Mouse (Mus musculus): ENCODE results near the gene Pigr. TPM values are rescaled to one million over a fixed set of nuclear protein-coding genes. Genes with fewer than 3 reads are reported as not detected.

Pigr gene
- total RNA-seq, 2 experiments from 2014 or later = not detected

- DNase-seq = peak; percentile 12
Observed at GRCm38 (mm10) chr1:130877889-130878614, 51.6 kb downstream of the Pigr start.

DNA sequence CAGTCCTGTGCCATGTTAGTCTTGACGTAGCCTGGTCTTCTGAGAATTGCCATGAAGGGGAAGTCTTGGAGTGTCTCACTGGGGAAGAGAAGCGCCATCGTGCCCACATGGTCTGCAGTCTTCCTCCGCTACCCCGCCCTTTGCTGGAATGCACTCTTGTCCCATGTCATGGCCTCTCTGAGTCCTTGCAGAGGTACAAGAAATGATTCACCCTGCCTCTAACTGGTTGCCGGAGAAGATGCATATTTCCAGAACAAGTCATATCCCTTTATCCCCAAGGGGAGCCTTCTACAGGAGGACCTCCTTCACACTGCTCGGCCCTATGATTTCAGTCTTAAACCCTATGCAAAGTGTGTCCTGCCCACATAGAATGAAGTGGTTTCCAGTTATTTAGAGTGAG, 53.4 kb downstream of the Pigr start:
- no peak for DNase-seq

DNA sequence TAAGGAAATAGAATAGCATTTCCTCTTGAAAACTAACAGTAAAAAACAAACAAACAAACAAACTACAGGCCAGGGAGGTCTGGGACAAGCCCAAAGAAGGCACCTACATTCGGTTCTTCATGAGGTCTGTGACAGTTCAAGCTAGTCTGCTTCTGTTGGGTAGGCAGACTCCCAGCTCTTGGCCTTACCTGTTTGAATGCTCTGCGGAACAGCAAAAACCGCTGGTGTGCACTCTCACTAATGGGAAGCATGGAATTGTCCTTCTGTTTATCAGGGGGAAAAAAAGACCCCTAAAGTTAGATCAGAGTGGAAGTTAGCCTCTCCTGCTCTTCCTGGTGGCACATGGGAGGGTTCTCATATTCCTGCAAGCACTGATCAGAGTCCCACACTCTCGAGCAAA, 56.7 kb downstream of the Pigr start:
- DNase-seq = no peak

GRCm38 (mm10) chr1:130887354-130887753, 60.9 kb downstream of the Pigr start, which contains the start of gene Il24:
TSS of gene Il24 (minus strand) at chr1:130887454.
- no peak for DNase-seq

- no peak for DNase-seq
Observed at GRCm38 (mm10) chr1:130892446-130892845, 66.0 kb downstream of the Pigr start.

DNA sequence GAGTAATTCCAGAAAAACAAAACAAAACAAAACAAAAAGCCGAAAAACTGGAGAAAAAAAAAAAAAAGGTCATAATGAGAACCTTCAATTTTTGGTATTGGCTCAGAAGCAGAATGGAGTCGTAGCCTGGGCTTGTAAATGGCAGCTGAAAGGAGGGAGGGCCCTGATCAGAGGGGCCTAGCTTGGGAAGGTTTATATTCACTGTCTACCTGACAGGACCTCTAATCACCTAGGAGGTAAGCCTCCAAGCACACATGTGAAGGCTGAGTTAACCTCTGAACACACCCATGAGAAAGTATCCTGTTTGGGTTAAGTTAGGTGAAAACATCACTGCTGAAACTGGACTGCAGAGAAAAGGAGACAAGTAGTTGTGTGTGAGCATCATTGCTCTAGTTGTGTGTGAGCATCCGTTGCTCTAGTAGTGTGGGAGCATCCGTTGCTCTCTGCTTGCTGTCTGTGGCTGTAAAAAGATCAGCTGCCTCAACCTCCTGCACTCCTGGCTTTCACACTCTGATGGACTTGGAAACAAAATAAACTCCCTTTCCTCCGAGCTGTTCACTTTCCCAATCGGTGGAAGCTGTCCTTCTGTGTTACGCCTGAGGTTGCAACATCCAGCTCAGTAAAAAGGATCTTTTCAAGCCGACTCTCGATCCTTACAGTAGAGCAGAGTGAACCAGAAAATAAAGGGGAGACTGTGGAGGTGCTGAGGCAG, 67.0 kb downstream of the Pigr start:
- no peak for DNase-seq

DNA sequence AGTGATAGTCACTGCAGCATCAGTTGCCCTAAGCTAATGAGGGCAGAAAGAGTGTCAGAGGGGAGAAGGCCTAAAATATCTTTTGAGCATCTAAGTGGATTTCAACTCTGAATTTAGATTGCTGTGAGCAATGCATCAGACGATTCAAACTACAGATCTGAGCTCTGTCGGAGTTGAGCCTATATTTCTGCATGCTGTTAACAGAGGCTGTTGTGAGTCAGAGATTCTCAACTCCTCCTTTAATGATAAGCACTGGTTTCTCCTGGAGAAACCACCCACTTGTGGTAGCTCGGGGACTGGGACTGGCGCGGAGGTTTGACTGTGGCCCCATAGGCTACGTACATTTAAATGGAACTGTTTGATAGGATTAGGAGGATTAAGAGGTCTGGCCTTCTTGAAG, 68.0 kb downstream of the Pigr start:
- DNase-seq = no peak

Other genes starting within 250 kb of the Pigr start
- not detected for gene Zp3r, start 197.1 kb upstream of the Pigr start, total RNA-seq (2021)
- gene C4bp, start 165.1 kb upstream of the Pigr start, total RNA-seq (2021) = under 1 TPM in 1 of 2 experiments, not detected in 1; 0.11 TPM
- not detected for gene Gm29427, start 110.9 kb upstream of the Pigr start, total RNA-seq (2021)
- gene Yod1, start 109.4 kb upstream of the Pigr start, total RNA-seq (2021) = 1 to 10 TPM; 3.8 to 4.5 TPM
- gene Pfkfb2, start 97.4 kb upstream of the Pigr start, total RNA-seq (2021) = 10 to 100 TPM in 1 of 2 experiments, 1 to 10 TPM in 1; 9.2 to 13.9 TPM
- gene AA986860, start 94.7 kb upstream of the Pigr start, total RNA-seq (2021) = under 1 TPM; 0.68 to 0.88 TPM
- not detected for gene Fcamr, start 25.8 kb upstream of the Pigr start, total RNA-seq (2021)
- under 1 TPM in 1 of 2 experiments, not detected in 1; 0.38 TPM for gene Fcmr, start 39.0 kb downstream of the Pigr start, total RNA-seq (2021)
- gene Il24, start 60.8 kb downstream of the Pigr start, total RNA-seq (2021) = not detected
- not detected for gene Il20, start 84.8 kb downstream of the Pigr start, total RNA-seq (2021)
- gene Il19, start 113.4 kb downstream of the Pigr start, total RNA-seq (2021) = under 1 TPM in 1 of 2 experiments, not detected in 1; 0.28 TPM
- gene Il10, start 193.2 kb downstream of the Pigr start, total RNA-seq (2021) = not detected